Mouse (Mus musculus) heart, embryonic 15.5 days (tissue): ENCODE data around the gene Tcirg1. TPM values are rescaled to one million over a fixed set of nuclear protein-coding genes. Genes with fewer than 3 reads are reported as not detected.

Experiments
- ATAC-seq: fragments of 200-750 bp; cut with Nextera tagmentation; replicated peaks from 2 replicates; pipeline ENCODE4 v1.8.0; 2017; ENCODE audit warnings: low read depth, moderate TSS enrichment; ENCODE audit not compliant: insufficient number of reproducible peaks, insufficient read depth, low FRiP score
- H3K27ac ChIP-seq: fragments of 300-500 bp; sonication (generic); 2 replicates; pipeline ENCODE4 v1.5.1; 2015; ENCODE audit warnings: mild to moderate bottlenecking, inconsistent platforms
- H3K27me3 ChIP-seq: fragments of 300-500 bp; sonication (generic); 2 replicates; pipeline ENCODE4 v1.6.1; 2015; ENCODE audit warnings: inconsistent platforms
- H3K36me3 ChIP-seq: fragments of 300-500 bp; sonication (generic); 2 replicates; pipeline ENCODE4 v1.6.1; 2015; ENCODE audit warnings: mild to moderate bottlenecking, inconsistent platforms
- H3K4me1 ChIP-seq: fragments of 300-500 bp; sonication (generic); replicated peaks from 2 replicates; pipeline ENCODE4 v1.6.1; 2015; ENCODE audit warnings: inconsistent platforms
- H3K4me2 ChIP-seq: fragments of 300-500 bp; sonication (generic); 2 replicates; pipeline ENCODE4 v1.6.1; 2015; ENCODE audit warnings: inconsistent platforms, mild to moderate bottlenecking, moderate library complexity
- H3K4me3 ChIP-seq: fragments of 300-500 bp; sonication (generic); 2 replicates; pipeline ENCODE4 v1.5.1; 2015; ENCODE audit warnings: mild to moderate bottlenecking, inconsistent platforms
- H3K9ac ChIP-seq: fragments of 300-500 bp; sonication (generic); 2 replicates; pipeline ENCODE4 v1.6.1; 2015; ENCODE audit warnings: mild to moderate bottlenecking, inconsistent platforms
- H3K9me3 ChIP-seq: fragments of 300-500 bp; sonication (generic); replicated peaks from 2 replicates; pipeline ENCODE4 v1.6.1; 2016; ENCODE audit warnings: inconsistent platforms
- WGBS: fragments of 180-500 bp; shearing (Covaris S2); methylation state at CpG from one replicate; pipeline ENCODE4 v1.1.7; 2015; ENCODE audit warnings: mixed read lengths; 5-methylcytosine and 5-hydroxymethylcytosine counted together
- polyA plus RNA-seq: library from polyadenylated mRNA; unstranded; fragments of >200 nt; fragmentation: Nextera tagmentation; extraction: Ambion mirVana; gene quantifications from 2 replicates; pipeline ENCODE4 v1.2.1, GENCODE M21; 2015

The Tcirg1 gene
- polyA plus RNA-seq, 1 experiment from 2014 or later = 24.9 TPM

- Histone ChIP-seq H3K36me3 (peaks cover 7% of the 10 kb centered on the region), H3K4me1 (peaks cover 9% of the 10 kb centered on the region), H3K4me3 (no peak overlapping the region), H3K9me3 (no peaks in the 10 kb centered on the region), H3K27ac (no peak overlapping the region), H3K9ac (no peak overlapping the region), H3K27me3 (no peaks in the 10 kb centered on the region), H3K4me2 (no peak overlapping the region)
- 85% methylated on average over 2 of the region's 2 CpGs for WGBS
- ATAC-seq = no peak
Measured at GRCm38 (mm10) chr19:3864960-3865359, 42.0 kb downstream of the Tcirg1 start.

- Histone ChIP-seq H3K9me3 (no peaks in the 10 kb centered on the region), H3K4me3 (no peak overlapping the region), H3K4me2 (no peak overlapping the region), H3K9ac (no peak overlapping the region), H3K36me3 (peaks cover 7% of the 10 kb centered on the region), H3K4me1 (0 out of 2 replicates have a peak, but pooled peaks cover 4% of the 10 kb centered on the region), H3K27ac (no peak overlapping the region), H3K27me3 (no peaks in the 10 kb centered on the region)
- WGBS = 55% methylated on average over 2 of the region's 2 CpGs
- no peak for ATAC-seq
Measured at GRCm38 (mm10) chr19:3862713-3863112, 44.2 kb downstream of the Tcirg1 start.

- Histone ChIP-seq H3K36me3 (no peaks in the 10 kb centered on the region), H3K4me1 (peaks cover 25% of the 10 kb centered on the region), H3K4me3 (no peak overlapping the region), H3K4me2 (no peak overlapping the region), H3K9me3 (no peaks in the 10 kb centered on the region), H3K9ac (no peak overlapping the region), H3K27me3 (no peaks in the 10 kb centered on the region), H3K27ac (no peak overlapping the region)
- 78% methylated on average over 3 of the region's 3 CpGs for WGBS
- no peak for ATAC-seq
Measured at GRCm38 (mm10) chr19:3857220-3857619, 49.7 kb downstream of the Tcirg1 start.

GRCm38 (mm10) chr19:3855601-3856000 lies 51.3 kb downstream of the Tcirg1 start:
- no peak for ATAC-seq
- WGBS = 34% methylated on average over 4 of the region's 4 CpGs
- H3K9me3 ChIP-seq = no peaks in the 10 kb centered on the region
- no peaks in the 10 kb centered on the region for H3K27me3 ChIP-seq
- no peak overlapping the region for H3K9ac ChIP-seq
- H3K27ac ChIP-seq = peak overlapping the region; percentile 8; the same call in 1 of the 2 replicates
- H3K4me3 ChIP-seq = no peak overlapping the region
- H3K4me1 ChIP-seq = peaks cover 34% of the 10 kb centered on the region
- H3K36me3 ChIP-seq = no peaks in the 10 kb centered on the region
- no peak overlapping the region for H3K4me2 ChIP-seq

GRCm38 (mm10) chr19:3855091-3855490 lies 51.8 kb downstream of the Tcirg1 start:
- H3K27me3 ChIP-seq = no peaks in the 10 kb centered on the region
- no peaks in the 10 kb centered on the region for H3K36me3 ChIP-seq
- 70% methylated on average over 6 of the region's 6 CpGs for WGBS
- H3K4me1 ChIP-seq = peaks cover 36% of the 10 kb centered on the region
- no peaks in the 10 kb centered on the region for H3K9me3 ChIP-seq
- 0 out of 2 replicates have a peak overlapping the region, but pooled peaks have one; percentile 8 for H3K27ac ChIP-seq
- H3K4me3 ChIP-seq = no peak overlapping the region
- H3K4me2 ChIP-seq = no peak overlapping the region; the same call in 1 of the 2 replicates
- no peak for ATAC-seq
- no peak overlapping the region for H3K9ac ChIP-seq

GRCm38 (mm10) chr19:3853891-3854290 lies 53.0 kb downstream of the Tcirg1 start:
- Histone ChIP-seq H3K4me2 (peak overlapping the region; percentile 94; the same call in 1 of the 2 replicates), H3K9ac (no peak overlapping the region), H3K4me1 (peaks cover 36% of the 10 kb centered on the region), H3K4me3 (no peak overlapping the region), H3K36me3 (no peaks in the 10 kb centered on the region), H3K9me3 (no peaks in the 10 kb centered on the region), H3K27me3 (no peaks in the 10 kb centered on the region), H3K27ac (no peak overlapping the region)
- ATAC-seq = no peak
- WGBS = 80% methylated on average over 1 of the region's 1 CpGs

- H3K9ac ChIP-seq = no peak overlapping the region
- no peaks in the 10 kb centered on the region for H3K27me3 ChIP-seq
- H3K27ac ChIP-seq = no peak overlapping the region
- no peaks in the 10 kb centered on the region for H3K9me3 ChIP-seq
- peaks cover 36% of the 10 kb centered on the region for H3K4me1 ChIP-seq
- ATAC-seq = no peak
- H3K36me3 ChIP-seq = no peaks in the 10 kb centered on the region
- peak overlapping the region; percentile 94 for H3K4me2 ChIP-seq
- peak overlapping the region; percentile 70 for H3K4me3 ChIP-seq
- WGBS = 94% methylated on average over 10 of the region's 10 CpGs
Measured at GRCm38 (mm10) chr19:3853121-3853520, 53.8 kb downstream of the Tcirg1 start.

- H3K27me3 ChIP-seq = no peaks in the 10 kb centered on the region
- no peaks in the 10 kb centered on the region for H3K9me3 ChIP-seq
- ATAC-seq = peak; percentile 21
- H3K9ac ChIP-seq = peak overlapping the region; percentile 93
- H3K4me2 ChIP-seq = peak overlapping the region; percentile 94
- H3K4me3 ChIP-seq = peak overlapping the region; percentile 70
- WGBS = under 1% methylated on average over 65 of the region's 74 CpGs
- H3K36me3 ChIP-seq = no peaks in the 10 kb centered on the region
- peak overlapping the region; percentile 99 for H3K27ac ChIP-seq
- peaks cover 36% of the 10 kb centered on the region for H3K4me1 ChIP-seq
Measured at GRCm38 (mm10) chr19:3851979-3852681, 54.8 kb downstream of the Tcirg1 start.

- peaks cover 36% of the 10 kb centered on the region for H3K4me1 ChIP-seq
- peak within 1 kb of the TSS; percentile 93 for H3K9ac ChIP-seq
- H3K9me3 ChIP-seq = no peaks in the 10 kb centered on the region
- H3K27me3 ChIP-seq = no peaks in the 10 kb centered on the region
- no peaks in the 10 kb centered on the region for H3K36me3 ChIP-seq
- peak within 1 kb of the TSS; percentile 70 for H3K4me3 ChIP-seq
- under 1% methylated on average over 54 of the region's 54 CpGs for WGBS
- peak within 1 kb of the TSS; percentile 99 for H3K27ac ChIP-seq
- peak within 1 kb of the TSS; percentile 94 for H3K4me2 ChIP-seq
- ATAC-seq = peak; percentile 95
Measured at GRCm38 (mm10) chr19:3851502-3851962, 55.4 kb downstream of the Tcirg1 start, which contains the start of gene Chka. Chka (plus strand) TSS chr19:3851773.

GRCm38 (mm10) chr19:3850847-3851469 lies 56.0 kb downstream of the Tcirg1 start:
- WGBS = 5% methylated on average over 19 of the region's 19 CpGs
- peak overlapping the region; percentile 99 for H3K27ac ChIP-seq
- H3K9ac ChIP-seq = peak overlapping the region; percentile 59
- peak overlapping the region; percentile 94 for H3K4me2 ChIP-seq
- H3K4me1 ChIP-seq = peaks cover 36% of the 10 kb centered on the region
- H3K9me3 ChIP-seq = no peaks in the 10 kb centered on the region
- no peaks in the 10 kb centered on the region for H3K36me3 ChIP-seq
- no peaks in the 10 kb centered on the region for H3K27me3 ChIP-seq
- ATAC-seq = no peak; the same call in 1 of the 2 replicates
- peak overlapping the region; percentile 70 for H3K4me3 ChIP-seq

- Histone ChIP-seq H3K27me3 (no peaks in the 10 kb centered on the region), H3K4me2 (no peak overlapping the region), H3K36me3 (no peaks in the 10 kb centered on the region), H3K4me1 (peaks cover 28% of the 10 kb centered on the region), H3K27ac (no peak overlapping the region), H3K9ac (no peak overlapping the region), H3K9me3 (no peaks in the 10 kb centered on the region), H3K4me3 (no peak overlapping the region)
- no peak for ATAC-seq
- WGBS = 22% methylated on average over 5 of the region's 5 CpGs
Measured at GRCm38 (mm10) chr19:3850076-3850475, 56.9 kb downstream of the Tcirg1 start.
